Mouse (Mus musculus) MEL-GATA-1-ER (cell line): ENCODE measurements around the gene Ankrd1.

Experiments used
- DNase-seq: peaks from one replicate; pipeline ENCODE4 v3.0.0-alpha.2; 2012; ENCODE audit warnings: low read depth; ENCODE audit errors: extremely low read depth

Gene Ankrd1

DNA sequence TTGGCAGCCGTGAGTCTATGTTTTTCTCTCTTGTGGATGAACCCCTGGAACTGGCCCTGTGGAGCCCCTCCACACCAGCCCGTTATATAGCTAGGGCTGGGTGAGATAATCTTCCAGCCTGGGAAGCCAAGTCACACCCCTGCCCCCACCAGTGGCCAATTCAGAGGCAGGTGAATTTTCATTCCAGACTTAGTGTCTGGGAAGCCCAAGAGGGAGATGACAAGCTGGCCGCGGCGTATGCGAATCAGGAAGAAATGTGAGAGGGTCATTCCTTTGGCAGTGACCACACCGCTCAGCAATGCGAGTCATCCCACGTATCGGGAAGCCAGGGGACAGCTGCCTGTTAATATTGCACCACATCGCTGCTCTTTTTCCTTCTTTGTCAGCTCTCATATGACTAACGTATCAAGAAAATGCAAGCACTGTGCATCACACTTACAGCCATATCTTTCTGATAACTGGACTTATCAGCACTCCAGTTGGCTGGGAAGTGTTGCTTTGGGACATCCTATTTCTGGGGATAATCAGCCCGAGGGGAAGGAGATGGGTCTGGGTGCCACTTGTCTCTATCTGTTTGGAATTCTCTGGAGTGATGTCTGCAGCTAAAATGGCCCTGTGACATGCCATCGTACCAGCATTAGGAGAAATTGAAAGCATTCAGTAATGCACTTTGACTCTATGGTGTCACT is at the start of gene Ankrd1:
TSS of gene Ankrd1 (minus strand) at position 317 of the 689 bp plus-strand sequence.
- DNase-seq = no peak

DNA sequence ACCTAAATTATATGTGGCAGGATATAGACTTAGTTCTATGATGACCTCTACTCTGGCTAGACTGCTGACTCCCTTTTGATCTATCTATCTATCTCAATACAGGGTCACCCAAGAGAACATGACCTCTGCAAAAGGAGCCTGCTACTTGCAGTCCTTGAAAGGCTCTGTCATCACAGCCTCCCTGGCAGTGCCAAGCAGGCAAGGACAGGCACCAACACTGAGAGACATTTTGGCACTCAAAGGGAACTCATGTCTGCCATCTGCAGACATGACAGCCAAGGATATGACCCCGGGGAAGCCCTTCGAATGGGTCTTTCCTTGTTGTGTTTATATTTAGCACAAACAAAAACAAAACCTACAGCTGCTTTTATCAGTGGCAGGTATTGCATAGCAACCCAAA is 49.2 kb upstream of the Ankrd1 start:
- DNase-seq = no peak

DNA sequence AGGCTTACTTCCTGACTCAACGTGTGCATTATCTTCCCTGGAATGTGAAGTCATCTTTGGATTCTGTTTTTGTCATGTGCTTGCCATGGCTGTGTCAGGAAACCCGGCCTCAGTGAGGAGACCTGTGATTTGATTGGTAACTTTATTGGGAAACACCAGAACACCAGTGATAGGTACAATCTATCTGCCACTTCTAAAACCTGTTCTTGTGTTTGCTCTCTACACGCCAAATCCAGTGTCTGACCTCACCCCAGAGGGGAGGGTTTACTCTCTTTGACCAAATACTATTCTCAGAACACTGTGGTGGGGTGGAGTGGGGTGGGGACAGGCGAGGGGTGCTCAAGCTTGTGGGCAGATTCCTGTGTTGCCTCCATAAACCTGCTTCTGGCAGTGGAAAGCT is 48.2 kb upstream of the Ankrd1 start:
- no peak for DNase-seq

DNA sequence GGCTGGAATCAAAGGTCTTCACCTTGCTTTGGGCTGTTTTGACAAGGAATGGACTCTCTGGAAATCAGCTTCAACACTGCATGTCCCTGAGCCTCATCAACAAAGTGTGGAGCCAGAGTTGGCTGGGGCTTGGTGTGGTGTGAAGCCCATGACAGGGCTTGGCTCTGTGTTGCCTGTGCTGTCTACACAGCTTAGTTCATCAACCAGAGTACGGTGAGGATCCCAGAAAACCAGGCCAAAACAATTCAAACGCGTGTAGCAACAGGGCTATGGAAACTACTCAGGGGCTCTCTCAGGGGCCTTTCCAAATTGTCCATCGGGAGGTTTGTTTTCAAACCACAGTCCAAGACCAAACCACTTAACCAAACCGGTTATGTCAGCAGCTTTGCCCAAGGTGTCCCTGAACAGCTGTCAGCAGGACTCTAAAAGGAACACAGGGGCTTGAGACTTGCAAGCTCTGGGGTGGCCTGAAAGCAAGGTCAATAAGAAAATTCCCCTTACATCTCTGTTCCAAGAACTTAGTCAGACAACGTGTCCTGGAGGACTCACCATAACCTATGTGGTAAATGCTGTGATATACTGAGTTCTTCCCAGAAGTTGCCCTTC is 47.5 kb upstream of the Ankrd1 start:
- DNase-seq = no peak

DNA sequence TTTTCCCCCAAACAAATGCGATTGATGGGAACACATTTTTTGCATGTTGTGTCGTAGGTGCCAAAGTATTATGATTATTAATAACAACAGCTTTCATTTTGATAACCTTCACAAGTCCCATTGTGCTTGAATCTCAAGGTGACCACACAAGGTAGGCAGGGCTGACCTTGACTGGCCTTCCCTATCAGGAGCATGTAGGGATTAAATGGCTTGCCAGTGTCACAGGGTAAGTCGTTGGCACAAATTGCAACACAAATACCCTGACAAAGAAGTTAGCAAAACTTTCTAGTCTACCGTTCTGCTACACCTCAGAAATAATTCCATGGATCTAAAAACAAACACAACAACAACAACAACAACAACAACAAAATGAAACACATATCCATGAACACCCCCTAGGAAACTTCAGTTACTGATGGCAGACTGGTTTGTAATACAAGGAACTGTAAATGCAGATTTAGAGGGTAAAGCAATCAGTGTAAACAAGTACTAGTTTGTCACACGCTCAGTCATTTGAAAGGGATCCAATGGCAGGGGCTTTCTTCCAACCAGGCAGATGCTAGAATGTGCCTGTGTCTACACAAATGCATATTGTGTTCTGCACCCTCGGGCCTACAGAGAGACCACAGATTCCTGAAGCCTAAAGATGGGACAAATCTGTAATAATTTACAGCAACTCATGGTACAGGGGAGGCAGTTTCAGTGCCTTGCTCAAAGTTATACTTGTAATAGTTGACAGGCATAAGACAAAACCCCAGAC is 46.7 kb upstream of the Ankrd1 start:
- no peak for DNase-seq

DNA sequence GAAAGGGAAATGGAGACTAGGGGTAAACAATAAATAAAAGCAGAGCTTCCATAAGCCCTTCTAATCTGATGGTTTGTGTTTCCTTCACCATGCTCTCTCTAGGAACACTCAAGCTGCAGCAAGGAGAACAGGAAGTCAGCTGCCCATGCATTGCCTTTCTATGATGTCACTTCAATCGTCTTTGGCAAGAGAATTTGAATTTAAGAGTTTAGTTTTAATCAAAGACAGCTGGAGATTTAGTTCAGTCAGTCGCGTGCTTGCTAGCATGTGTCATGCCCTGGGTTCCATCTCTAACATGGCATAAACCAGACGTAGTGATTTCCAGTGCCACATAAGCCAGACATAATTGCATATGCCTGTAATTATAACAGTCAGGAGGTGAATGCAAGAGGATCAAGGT is 45.5 kb upstream of the Ankrd1 start:
- no peak for DNase-seq

DNA sequence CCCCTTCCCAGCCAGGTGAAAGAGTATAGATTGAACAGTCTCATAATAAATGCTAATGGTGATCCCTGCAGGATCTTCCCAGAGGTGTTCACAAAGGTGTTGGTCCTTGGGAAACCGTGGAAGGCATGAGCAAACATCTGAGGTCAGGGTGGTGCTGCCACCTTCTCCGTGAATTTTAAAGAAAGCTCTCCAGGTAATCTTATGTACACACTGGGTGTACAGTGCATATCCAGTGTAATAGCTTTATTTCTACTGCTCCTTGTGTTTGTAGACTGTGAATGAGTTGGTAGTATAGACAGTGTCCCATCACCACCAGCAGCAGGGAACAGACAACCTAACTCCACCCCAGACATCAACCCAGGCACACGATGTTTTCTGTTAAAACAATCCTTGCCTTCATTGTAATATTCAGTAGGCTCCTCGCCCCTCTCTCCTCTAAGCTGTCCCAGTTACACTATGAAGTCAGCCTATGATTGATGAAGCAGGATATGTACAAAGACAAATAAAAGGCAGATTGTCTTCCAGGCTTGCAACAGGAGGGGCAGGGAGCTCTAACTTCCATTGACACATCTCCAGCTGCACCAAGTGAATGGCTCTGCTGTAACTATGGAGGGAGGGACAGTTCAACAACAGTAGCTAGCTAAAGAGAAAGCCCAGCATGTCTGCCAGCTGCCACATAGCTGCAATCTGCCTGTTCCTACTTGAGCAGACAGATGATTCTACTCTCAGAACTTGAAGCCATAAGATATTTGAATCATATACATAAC is 30.5 kb upstream of the Ankrd1 start:
- no peak for DNase-seq

DNA sequence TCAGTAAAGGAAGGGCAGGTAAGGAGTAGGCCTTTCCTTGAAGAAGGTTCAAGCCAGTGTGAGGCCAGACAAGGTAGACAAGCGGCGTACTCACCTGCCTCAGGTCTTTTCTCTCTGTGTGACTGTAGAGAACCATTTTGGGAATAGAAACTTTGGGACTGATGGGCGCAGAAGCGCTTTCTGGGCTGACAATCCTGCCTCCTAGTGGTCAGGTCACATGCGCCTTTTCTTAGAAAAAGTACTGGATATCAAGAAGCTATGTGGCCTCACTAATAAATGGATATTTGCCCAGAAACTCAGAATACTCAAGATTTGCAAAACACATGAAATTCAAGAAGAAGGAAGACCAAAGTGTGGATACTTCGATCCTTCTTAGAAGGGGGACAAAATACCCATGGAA is 28.7 kb upstream of the Ankrd1 start:
- DNase-seq = no peak

DNA sequence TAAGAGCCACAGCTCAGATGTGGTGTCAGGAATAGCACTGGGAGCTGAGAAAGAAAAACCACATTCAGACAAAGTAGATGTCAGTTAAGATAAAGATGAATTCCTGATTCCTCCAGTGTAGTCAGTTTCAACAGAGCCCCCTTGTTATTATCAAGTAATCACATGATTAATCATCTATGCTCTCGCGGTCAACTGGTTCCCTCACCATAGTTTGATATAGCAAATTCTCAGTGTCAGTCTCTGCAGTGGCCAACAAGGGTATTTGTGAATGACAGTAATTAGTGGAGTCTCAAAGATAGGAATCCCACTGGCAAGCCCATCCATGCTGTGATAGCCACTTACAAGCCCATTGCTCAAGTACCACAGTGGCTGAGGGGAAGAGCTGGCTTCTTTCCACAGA is 23.7 kb upstream of the Ankrd1 start:
- no peak for DNase-seq

DNA sequence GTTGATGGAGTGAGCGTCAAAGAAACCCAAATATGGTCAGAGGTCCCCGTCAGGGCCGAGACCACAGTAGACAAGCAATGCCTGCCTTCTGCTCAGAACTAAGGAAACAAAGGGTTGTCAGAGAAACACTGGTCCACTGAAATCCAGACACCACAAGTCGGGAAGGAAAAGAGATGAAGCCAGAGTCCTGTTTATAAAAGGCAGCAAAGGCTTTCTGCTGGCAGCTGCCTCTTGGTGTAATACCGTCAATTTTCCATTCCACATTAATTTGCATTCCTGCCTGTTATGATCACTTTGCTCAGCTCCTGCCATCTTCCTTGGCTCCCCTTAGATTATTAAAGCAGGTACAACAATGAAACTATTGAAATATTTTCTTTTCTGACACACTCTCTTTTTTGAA is 13.8 kb upstream of the Ankrd1 start:
- DNase-seq = no peak

DNA sequence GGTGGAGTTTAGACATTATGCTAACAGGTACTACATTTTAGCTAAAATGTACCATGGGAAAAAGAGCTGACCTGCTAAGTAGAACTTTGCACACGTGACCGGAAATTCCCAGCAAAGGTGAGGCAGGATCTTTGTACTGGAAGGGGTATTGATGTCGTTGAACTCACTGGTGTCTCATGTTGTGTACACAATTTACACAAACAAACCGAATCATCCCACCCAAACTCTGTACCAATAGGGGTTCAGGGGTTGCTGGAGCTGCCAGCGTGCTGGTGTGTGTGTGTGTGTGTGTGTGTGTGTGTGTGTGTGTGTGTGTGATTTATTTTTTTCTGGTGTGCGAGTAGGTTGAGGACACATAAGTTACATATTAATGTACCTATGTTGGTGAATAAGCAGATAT is 13.2 kb upstream of the Ankrd1 start:
- no peak for DNase-seq

DNA sequence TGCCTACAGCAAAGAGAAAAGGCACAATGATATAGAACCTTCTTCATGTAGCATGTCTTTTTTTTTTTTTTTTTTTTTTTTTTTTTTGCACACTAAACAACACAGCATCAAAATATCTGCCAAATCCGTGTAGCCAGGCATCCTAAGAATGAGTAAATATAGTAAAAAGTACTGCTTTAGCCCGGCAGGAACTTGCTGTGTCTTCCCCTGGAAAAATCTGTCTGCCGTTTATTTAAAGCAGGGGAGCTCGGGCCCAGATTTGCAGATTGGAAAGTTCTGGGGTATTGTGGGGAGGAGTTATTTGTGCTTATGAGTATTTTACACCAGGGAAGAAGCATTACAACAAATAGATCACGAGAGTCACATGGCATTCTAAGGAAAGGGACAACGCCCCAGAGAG is 12.1 kb upstream of the Ankrd1 start:
- DNase-seq = no peak

DNA sequence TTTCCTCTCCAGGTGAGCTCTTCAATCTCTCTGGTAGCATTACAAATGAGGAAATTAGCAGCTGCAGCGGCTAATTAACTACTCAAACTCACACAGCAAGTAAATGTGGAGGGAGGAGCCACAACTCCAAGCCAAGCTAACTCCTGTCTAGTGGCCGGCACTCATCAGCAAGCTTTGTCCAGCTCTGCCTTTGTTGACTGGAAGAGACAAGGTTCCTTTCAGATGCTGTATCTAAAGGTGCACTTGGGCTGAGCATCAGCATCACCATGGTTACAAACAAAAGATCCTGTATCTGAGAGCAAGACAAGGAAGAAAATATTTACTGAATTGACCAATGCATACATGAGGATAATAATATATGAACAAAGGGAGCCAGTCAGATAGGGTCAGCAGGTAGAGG is 10.3 kb upstream of the Ankrd1 start:
- no peak for DNase-seq

DNA sequence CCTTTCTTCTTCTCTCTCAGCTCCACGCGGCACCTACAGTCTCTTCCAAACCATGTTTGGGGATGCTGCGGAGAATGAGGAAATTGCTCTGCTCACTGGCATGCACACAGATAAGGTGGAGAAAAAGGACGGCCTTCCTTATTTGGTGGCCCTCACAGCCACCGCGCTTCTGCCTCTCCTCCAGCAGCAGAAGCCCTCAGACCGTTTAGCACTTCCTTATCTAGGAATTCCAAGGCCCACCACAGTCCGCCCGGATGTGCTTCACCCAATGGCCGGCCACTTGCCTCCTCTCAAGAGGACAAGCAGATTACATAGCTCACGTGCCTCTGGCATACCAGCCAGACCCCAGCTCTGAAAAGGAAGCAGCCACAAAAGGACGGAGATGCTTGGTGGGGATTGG is 9.7 kb upstream of the Ankrd1 start:
- peak; percentile 76 for DNase-seq

DNA sequence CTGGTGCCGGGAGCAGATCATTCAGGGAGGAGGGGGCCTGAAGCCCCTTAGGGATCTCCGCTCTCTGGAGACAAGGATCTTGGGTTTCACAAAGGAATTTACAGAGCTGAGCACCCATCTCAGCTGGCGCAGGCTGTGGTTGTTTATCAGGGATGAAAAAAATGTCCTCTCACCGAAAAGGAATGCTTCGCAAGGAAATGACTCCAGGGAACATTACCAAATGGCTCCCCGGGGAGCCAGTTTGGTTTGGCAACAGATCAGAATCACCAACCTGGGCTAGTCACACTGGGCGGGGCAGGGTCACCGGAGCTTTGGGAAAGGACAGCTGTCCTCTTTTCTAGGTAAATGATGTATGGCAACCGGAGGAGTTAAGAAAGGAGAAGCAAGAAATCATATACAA is 9.3 kb upstream of the Ankrd1 start:
- no peak for DNase-seq

DNA sequence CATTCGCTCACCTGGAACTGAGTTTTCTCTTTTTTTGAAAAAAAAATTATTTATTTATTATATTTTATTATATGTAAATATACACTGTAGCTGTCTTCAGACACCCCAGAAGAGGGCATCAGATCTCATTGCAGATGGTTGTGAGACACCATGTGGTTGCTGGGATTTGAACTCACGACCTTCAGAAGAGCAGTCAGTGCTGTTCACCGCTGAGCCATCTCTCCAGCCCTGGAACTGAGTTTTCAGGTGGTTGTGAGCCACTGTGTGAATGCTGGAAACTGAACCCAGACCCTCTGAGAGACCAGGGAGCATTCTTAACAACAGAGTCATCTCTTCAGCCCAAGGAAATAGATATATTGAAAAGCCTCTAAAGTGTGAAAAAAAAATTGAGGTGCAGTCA is 8.5 kb upstream of the Ankrd1 start:
- DNase-seq = no peak

DNA sequence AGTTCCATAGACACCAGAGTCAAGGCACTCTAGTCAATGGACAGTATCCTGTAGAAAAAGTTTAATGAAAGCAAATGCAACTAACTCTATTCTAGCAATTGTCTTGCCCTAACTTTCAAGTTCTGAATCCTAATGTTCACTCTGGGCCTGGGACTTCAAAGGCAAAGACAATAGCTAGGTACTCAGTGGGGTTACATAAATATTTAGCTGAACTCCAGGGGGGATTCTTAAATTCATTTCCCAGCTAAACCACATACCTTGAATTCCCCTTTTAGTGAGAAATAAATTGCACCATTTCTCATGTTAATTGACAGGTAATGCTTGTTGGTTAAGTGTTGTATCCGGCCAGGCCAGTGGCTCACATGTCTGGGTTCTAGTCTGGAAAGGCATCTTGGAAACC is 4.3 kb upstream of the Ankrd1 start:
- DNase-seq = no peak

DNA sequence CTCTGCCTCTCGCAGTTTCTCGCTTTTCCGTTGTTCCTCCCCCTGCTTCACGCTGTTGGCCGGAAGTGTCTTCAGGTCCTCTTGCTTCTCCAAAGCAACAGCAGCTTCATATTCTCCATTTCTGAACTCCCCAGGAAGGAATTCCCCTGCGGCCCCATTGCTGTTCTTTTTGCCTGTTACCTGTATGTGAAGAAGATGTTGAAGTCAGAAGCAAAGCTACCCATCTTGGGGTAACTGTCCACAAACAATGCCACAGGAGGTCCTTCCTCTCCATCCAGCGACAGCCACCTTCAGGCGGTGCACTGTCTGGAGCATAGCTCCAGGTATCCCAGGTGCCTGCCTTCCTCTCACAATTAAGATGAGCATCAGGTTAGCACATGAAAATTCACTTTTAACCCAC is 680 bp downstream of the Ankrd1 start:
- DNase-seq = no peak

DNA sequence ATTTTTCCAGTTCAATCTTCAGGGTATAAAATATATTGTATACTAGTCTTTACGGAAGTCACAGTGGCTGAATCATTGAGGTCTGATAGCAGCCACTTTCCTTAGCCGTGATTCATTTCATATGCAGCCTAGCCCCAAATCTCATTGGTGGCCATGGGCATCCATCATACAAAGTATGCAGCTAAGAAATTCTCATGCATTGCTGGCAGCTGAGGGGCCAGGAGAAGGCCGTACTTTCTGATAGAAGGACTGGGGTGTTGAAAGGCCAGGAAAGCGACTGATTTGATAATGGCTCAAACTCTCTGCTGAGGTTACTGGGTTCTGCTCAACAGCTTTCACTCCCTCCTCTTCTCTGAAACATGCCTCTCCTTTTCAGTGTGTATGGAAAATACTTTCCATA is 3.7 kb downstream of the Ankrd1 start:
- no peak for DNase-seq

DNA sequence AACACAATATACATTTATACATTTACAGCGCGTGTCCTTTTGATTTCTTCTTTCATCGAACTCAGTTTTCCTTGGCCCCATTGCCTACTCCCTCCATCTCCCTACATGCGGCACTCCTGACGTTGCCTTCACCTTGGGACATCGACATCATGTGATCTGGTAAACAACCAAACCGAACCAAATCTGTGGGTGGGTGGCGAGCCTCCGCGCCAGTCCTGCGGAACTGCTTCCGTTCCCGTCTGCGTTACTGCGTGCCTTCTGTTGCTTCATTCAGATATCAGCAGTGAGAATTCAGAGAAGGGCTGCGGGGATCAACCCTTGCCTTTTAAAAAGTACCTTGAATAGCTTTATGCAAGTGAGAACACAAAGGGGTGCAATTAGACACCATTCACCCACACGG is 7.9 kb downstream of the Ankrd1 start:
- DNase-seq = no peak

DNA sequence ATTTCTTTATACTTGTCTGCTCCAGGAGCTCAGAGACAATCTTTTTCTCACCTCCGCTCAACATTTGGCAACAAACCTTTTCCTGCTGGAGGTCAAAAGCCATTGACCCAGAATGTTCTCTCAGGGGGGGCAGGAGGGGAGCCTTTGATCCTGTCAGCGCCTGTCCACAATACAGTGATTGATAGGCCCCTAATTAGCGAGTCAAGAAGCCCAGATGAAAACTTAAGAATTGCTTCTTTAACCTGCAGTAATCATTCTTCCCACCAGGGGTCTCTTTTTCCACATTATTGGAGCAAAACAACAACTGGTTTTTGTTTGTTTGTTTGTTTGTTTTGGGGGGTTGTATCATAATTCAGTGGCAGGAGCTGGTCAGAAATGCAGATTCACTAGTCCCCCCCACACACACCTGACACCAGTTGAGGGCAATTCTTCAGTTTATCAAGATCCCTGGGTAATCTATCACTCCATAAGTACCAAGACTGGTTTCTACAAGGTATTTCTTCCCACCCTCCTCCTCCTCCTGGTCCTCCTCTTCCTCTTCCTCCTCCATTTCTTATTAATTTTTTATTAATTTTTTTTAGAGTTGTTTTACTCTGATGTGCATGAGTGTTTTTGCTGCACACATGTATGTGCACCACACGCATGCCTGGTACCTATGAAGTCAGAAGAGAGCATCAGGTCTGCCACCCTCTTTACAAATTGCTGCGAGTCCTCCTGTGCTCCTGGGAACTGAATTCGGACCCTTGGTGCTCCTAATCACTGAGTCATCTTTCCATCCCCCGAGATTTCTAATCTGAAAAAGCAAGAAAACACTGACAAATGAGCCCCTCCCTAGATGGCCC is 8.6 kb downstream of the Ankrd1 start:
- DNase-seq = no peak
